Mouse (Mus musculus): ENCODE measurements around the gene Yipf4. TPM values are rescaled to one million over a fixed set of nuclear protein-coding genes. Genes with fewer than 3 reads are reported as not detected.
"Not testable (repeated sequence)": the region's sequence is repeated elsewhere in the genome, so short reads cannot be mapped to it uniquely, and the experiment has no call there.

Yipf4 gene
- polyA plus RNA-seq, 2 experiments: 35.5 to 72.0 TPM

GRCm38 (mm10) chr17:74455426-74455825 lies 33.9 kb upstream of the Yipf4 start:
- H3K4me3 ChIP-seq (replicated peaks; ENCODE audit: low read length): no peak overlapping the region
- no peak for TF ChIP-seq POLR2A (IDR thresholded peaks at IDR 0.05; ENCODE audit: borderline replicate concordance, extremely low read depth, insufficient read depth, insufficient read length)
- no peak for ATAC-seq (ENCODE audit: low FRiP score, low read depth)
- H3K4me2 ChIP-seq (replicated peaks; ENCODE audit: low read depth, low read length, severe bottlenecking): no peak overlapping the region
- no peaks in the 10 kb centered on the region for H3K36me3 ChIP-seq (ENCODE audit: control insufficient read depth, insufficient read depth, low read length)
- WGBS: 91% methylated on average over 4 of the region's 4 CpGs
- no peaks in the 10 kb centered on the region for H3K9me3 ChIP-seq (ENCODE audit: control insufficient read depth, low read length)
- H3K27ac ChIP-seq (replicated peaks; ENCODE audit: low read depth, low read length): no peak overlapping the region
- no peak overlapping the region for H3K9ac ChIP-seq (ENCODE audit: low read depth, low read length, severe bottlenecking)
- H3K27me3 ChIP-seq (ENCODE audit: control insufficient read depth, insufficient read depth, low read length): no peaks in the 10 kb centered on the region
- no peaks in the 10 kb centered on the region for H3K4me1 ChIP-seq (ENCODE audit: control insufficient read depth, insufficient read depth, low read length)
- no peak for DNase-seq (ENCODE audit: low spot score)

GRCm38 (mm10) chr17:74456825-74457224 lies 32.5 kb upstream of the Yipf4 start:
- Histone ChIP-seq H3K9ac (ENCODE audit: low read depth, low read length, severe bottlenecking) (no peak overlapping the region), H3K27ac (replicated peaks; ENCODE audit: low read depth, low read length) (no peak overlapping the region), H3K27me3 (ENCODE audit: control insufficient read depth, insufficient read depth, low read length) (no peaks in the 10 kb centered on the region), H3K4me1 (ENCODE audit: control insufficient read depth, insufficient read depth, low read length) (no peaks in the 10 kb centered on the region), H3K4me2 (replicated peaks; ENCODE audit: low read depth, low read length, severe bottlenecking) (no peak overlapping the region), H3K36me3 (ENCODE audit: control insufficient read depth, insufficient read depth, low read length) (no peaks in the 10 kb centered on the region), H3K9me3 (ENCODE audit: control insufficient read depth, low read length) (no peaks in the 10 kb centered on the region), H3K4me3 (replicated peaks; ENCODE audit: low read length) (no peak overlapping the region)
- no peak for TF ChIP-seq POLR2A (IDR thresholded peaks at IDR 0.05; ENCODE audit: borderline replicate concordance, extremely low read depth, insufficient read depth, insufficient read length)
- WGBS: 90% methylated on average over 5 of the region's 5 CpGs
- DNase-seq (ENCODE audit: low spot score): no peak
- no peak for ATAC-seq (ENCODE audit: low FRiP score, low read depth)

- Histone ChIP-seq H3K9ac (ENCODE audit: low read depth, low read length, severe bottlenecking) (no peak overlapping the region), H3K27me3 (ENCODE audit: control insufficient read depth, insufficient read depth, low read length) (no peaks in the 10 kb centered on the region), H3K9me3 (ENCODE audit: control insufficient read depth, low read length) (no peaks in the 10 kb centered on the region), H3K4me1 (ENCODE audit: control insufficient read depth, insufficient read depth, low read length) (no peaks in the 10 kb centered on the region), H3K4me2 (replicated peaks; ENCODE audit: low read depth, low read length, severe bottlenecking) (no peak overlapping the region), H3K27ac (replicated peaks; ENCODE audit: low read depth, low read length) (no peak overlapping the region), H3K4me3 (replicated peaks; ENCODE audit: low read length) (no peak overlapping the region), H3K36me3 (ENCODE audit: control insufficient read depth, insufficient read depth, low read length) (no peaks in the 10 kb centered on the region)
- DNase-seq (ENCODE audit: low spot score) (no peak), ATAC-seq (ENCODE audit: low FRiP score, low read depth) (no peak)
- TF ChIP-seq POLR2A (IDR thresholded peaks at IDR 0.05; ENCODE audit: borderline replicate concordance, extremely low read depth, insufficient read depth, insufficient read length): no peak
- WGBS: 72% methylated on average over 10 of the region's 10 CpGs
Observed at GRCm38 (mm10) chr17:74457972-74458677, 31.2 kb upstream of the Yipf4 start.

GRCm38 (mm10) chr17:74458711-74459408 lies 30.4 kb upstream of the Yipf4 start, which contains the start of gene Nlrc4:
Nlrc4 (minus strand) TSS chr17:74459142.
- H3K36me3 ChIP-seq (ENCODE audit: control insufficient read depth, insufficient read depth, low read length): no peaks in the 10 kb centered on the region
- H3K27ac ChIP-seq (replicated peaks; ENCODE audit: low read depth, low read length): no peak within 1 kb of the TSS
- no peaks in the 10 kb centered on the region for H3K4me1 ChIP-seq (ENCODE audit: control insufficient read depth, insufficient read depth, low read length)
- no peak within 1 kb of the TSS for H3K9ac ChIP-seq (ENCODE audit: low read depth, low read length, severe bottlenecking)
- no peak within 1 kb of the TSS for H3K4me2 ChIP-seq (replicated peaks; ENCODE audit: low read depth, low read length, severe bottlenecking)
- H3K9me3 ChIP-seq (ENCODE audit: control insufficient read depth, low read length): no peaks in the 10 kb centered on the region
- WGBS: 54% methylated on average over 8 of the region's 8 CpGs
- ATAC-seq (ENCODE audit: low FRiP score, low read depth) (no peak), DNase-seq (ENCODE audit: low spot score) (no peak)
- H3K27me3 ChIP-seq (ENCODE audit: control insufficient read depth, insufficient read depth, low read length): no peaks in the 10 kb centered on the region
- H3K4me3 ChIP-seq (replicated peaks; ENCODE audit: low read length): no peak within 1 kb of the TSS
- TF ChIP-seq POLR2A (IDR thresholded peaks at IDR 0.05; ENCODE audit: borderline replicate concordance, extremely low read depth, insufficient read depth, insufficient read length): no peak

- no peak for ATAC-seq (ENCODE audit: low FRiP score, low read depth)
- Histone ChIP-seq H3K9ac (ENCODE audit: low read depth, low read length, severe bottlenecking) (no peak overlapping the region), H3K27ac (replicated peaks; ENCODE audit: low read depth, low read length) (no peak overlapping the region), H3K4me1 (ENCODE audit: control insufficient read depth, insufficient read depth, low read length) (no peaks in the 10 kb centered on the region), H3K4me3 (replicated peaks; ENCODE audit: low read length) (no peak overlapping the region), H3K4me2 (replicated peaks; ENCODE audit: low read depth, low read length, severe bottlenecking) (no peak overlapping the region), H3K27me3 (ENCODE audit: control insufficient read depth, insufficient read depth, low read length) (no peaks in the 10 kb centered on the region), H3K9me3 (ENCODE audit: control insufficient read depth, low read length) (no peaks in the 10 kb centered on the region), H3K36me3 (ENCODE audit: control insufficient read depth, insufficient read depth, low read length) (no peaks in the 10 kb centered on the region)
- TF ChIP-seq POLR2A (IDR thresholded peaks at IDR 0.05; ENCODE audit: borderline replicate concordance, extremely low read depth, insufficient read depth, insufficient read length): no peak
- DNase-seq (ENCODE audit: low spot score): no peak
Observed at GRCm38 (mm10) chr17:74463510-74463909, 25.8 kb upstream of the Yipf4 start.

- not testable (repeated sequence) for ATAC-seq (ENCODE audit: low FRiP score, low read depth); H3K36me3 ChIP-seq (ENCODE audit: control insufficient read depth, insufficient read depth, low read length); H3K9ac ChIP-seq (ENCODE audit: low read depth, low read length, severe bottlenecking); H3K9me3 ChIP-seq (ENCODE audit: control insufficient read depth, low read length); H3K4me3 ChIP-seq (replicated peaks; ENCODE audit: low read length); H3K27me3 ChIP-seq (ENCODE audit: control insufficient read depth, insufficient read depth, low read length); H3K27ac ChIP-seq (replicated peaks; ENCODE audit: low read depth, low read length); H3K4me1 ChIP-seq (ENCODE audit: control insufficient read depth, insufficient read depth, low read length); H3K4me2 ChIP-seq (replicated peaks; ENCODE audit: low read depth, low read length, severe bottlenecking); DNase-seq (ENCODE audit: low spot score)
- 85% methylated on average over 2 of the region's 2 CpGs for WGBS
Observed at GRCm38 (mm10) chr17:74467981-74468380, 21.3 kb upstream of the Yipf4 start.

GRCm38 (mm10) chr17:74470133-74470532 lies 19.2 kb upstream of the Yipf4 start:
- not testable (repeated sequence) for H3K27me3 ChIP-seq (ENCODE audit: control insufficient read depth, insufficient read depth, low read length); H3K9ac ChIP-seq (ENCODE audit: low read depth, low read length, severe bottlenecking); H3K9me3 ChIP-seq (ENCODE audit: control insufficient read depth, low read length); H3K36me3 ChIP-seq (ENCODE audit: control insufficient read depth, insufficient read depth, low read length); ATAC-seq (ENCODE audit: low FRiP score, low read depth); H3K4me3 ChIP-seq (replicated peaks; ENCODE audit: low read length); H3K27ac ChIP-seq (replicated peaks; ENCODE audit: low read depth, low read length); DNase-seq (ENCODE audit: low spot score); H3K4me1 ChIP-seq (ENCODE audit: control insufficient read depth, insufficient read depth, low read length); H3K4me2 ChIP-seq (replicated peaks; ENCODE audit: low read depth, low read length, severe bottlenecking)
- 89% methylated on average over 6 of the region's 6 CpGs for WGBS
